Mouse (Mus musculus) lung, postnatal 10 days (tissue): ENCODE data around the gene Ska3.

Source experiments
- DNase-seq: peaks from one replicate; pipeline ENCODE4 v3.0.0; 2021

The Ska3 gene

DNA sequence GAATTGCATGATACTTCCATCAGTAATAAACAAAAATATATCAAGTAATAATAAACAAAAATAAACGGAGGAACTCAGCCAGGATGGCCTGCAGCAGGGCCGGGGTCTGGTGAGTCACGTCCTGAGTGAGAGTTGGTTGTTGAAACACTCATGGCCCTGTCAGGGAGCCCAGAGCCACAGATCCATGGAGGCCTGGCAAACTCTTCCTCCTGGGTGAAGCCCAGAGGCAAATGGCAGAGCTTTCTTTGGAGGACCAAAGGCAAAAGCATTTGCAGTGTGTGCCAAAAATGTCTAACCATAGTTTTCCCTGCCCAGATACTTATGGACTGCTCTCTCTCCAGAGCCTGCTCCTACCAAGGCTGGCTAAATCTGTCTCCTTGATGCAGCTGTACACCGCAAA is 34.8 kb downstream of the Ska3 start:
- DNase-seq: no peak

DNA sequence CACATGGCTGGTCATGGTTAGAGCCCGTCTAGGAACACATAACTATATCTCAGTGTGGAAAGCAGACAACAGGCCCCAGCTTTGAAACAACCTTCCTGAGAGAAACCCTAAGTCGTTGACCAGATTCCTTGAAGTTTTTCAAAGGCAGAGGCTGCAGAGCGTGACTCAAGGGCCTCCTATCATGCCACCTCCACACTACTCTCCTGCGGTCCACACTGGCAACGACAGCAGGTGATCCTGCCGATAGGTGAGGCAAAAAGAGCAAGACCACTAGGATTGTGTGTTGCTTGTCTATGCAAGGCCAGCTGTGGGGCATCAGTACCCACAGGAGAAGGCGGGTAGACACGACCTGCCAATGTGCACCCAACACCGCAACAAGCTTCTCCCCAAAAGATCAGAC is 36.2 kb downstream of the Ska3 start:
- no peak for DNase-seq

DNA sequence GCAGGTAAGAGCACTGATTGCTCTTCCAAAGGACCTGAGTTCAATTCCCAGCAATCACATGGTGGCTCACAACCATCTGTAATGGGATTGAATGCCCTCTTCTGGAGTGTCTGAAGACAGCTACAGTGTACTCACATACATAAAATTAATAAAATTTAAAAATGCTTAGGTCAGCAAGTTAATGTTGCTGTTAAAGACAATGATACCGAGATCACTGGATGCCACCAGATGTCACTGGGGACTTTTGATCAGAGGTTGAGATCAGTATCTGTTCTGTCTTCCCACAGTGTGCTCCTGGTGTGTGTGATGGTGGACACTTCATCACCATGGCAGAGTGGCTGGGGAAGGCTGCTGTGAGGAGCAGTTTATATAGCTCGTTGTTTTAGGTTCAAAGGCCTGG is 36.7 kb downstream of the Ska3 start:
- DNase-seq: no peak

- DNase-seq: peak; percentile 21
These were observed 38.6 kb downstream of the Ska3 start for GRCm38 (mm10) chr14:57787406-57787805.

DNA sequence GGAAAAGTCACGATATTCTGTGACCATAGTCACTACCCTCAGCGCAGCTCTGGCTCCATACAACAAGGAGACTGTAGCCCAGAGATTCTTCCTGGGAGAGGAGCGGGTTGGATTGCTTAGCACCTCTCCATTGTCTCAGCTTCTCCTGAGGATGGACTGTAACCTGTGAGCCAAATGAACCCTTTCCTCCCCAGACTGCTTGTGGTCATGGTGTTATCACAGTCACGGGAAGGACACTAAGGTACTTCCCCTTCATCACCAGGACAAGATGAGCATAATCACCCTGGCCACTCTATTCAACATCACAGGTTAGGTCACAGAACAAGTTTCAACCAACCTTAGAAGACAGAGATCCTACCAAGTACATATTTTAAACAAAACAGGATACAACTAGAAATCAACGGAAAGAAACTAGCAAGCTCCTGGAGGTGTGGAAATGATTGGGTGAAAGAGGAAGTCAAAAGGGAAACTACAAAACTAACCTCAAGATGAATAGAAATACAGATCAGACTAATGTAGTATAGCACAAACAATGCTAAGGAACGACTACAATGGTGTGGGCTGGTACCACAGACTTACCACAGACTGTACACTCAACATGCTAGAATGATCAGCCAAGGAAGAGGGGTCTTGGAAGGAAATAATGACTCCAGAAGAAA is 53.7 kb downstream of the Ska3 start:
- no peak for DNase-seq

DNA sequence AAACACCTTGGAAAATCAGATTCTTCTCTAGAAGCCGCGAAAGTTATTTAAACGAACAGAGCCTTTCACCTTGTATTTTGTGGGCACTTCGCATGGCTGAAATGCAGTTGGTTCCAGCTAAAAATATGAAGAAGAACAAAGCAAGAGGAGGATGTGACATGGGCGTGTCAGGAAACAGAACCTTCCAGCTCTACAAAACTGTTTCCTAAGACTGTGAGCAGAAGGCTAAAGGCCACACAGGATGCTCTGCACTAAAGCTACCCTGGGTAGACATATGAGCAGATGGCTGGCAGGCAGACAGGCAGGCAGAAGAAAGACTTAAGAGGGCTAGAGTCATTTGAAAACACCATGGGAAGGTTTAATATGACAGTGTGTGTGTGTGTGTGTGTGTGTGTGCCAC is 56.9 kb downstream of the Ska3 start:
- DNase-seq: peak; percentile 24

DNA sequence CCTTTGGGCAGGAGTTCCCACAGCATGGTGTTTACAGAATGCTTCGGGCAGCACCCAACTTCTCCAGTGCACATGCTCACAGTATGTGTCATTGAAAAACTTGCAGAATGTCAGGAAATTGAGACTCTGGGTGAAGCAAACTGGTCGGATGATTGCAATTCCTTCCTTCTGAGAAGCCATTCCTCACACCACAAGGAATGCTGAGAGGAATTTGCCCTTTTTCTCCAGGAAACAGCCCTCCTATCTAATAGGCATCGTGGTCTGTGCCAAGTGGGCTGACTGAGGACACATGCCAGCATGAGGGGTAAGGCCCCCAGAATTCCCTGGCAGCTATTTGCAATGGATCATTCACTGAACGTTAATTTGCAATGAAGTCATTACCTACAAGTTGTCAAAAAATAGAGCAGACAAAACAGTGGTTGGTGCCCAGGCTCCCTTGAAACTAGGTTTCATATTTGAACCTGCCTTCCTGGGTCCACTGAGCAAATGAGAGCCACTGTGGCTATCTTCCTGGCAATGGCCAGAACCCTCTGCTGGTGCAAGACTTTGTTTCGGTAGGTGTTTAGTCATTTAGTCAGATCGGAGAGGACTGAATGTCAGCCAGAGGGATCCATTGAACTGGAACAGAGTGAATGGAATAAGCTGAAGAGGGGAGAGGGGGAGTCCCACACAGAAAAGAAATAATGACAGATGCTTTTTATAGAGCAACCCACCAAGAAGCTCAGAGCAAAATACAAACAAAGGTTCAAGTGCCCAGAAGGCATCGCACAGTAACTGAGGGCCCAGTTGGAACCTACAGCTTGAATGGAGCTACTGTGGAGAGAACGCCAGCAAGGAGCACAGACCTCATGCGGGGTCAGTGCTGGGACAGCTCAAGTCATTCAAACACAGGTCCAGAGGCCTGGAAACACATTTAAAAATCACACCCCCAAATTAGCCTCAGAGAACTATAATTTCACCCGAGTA is 65.3 kb downstream of the Ska3 start:
- peak; percentile 59 for DNase-seq

DNA sequence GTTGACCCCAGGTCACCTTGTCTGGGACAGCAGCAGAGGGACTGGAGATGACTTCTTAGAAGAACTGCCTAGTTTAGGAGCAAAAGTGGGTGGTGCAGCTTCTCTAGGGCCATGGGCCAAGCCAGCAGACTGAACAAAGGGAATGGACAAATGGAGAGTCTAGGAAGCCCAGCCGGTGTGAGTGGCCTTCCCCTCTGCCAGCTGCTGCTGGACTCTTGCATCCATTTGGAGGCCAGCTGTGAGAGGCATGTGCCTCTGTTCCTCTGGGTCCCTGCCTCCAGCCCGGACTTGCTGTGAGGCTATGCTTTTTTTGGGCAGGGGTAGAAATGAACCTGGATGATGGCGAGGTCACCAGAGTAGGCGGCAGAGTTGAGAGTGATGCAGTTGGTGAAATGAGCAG is 67.7 kb downstream of the Ska3 start, which contains the start of gene Lats2:
TSS of gene Lats2 (minus strand) at position 152 of the 400 bp plus-strand sequence.
- DNase-seq: peak; percentile 45
